Mouse (Mus musculus) heart, postnatal 25 days (tissue): ENCODE data around the gene N4bp1. TPM values are rescaled to one million over a fixed set of nuclear protein-coding genes. Genes with fewer than 3 reads are reported as not detected.

ENCODE experiments used
- DNase-seq: peaks from one replicate; pipeline ENCODE4 v3.0.0; 2022; ENCODE audit warnings: low spot score
- intact Hi-C: fragments of 180-260 bp; cut with DNase I; formaldehyde crosslinking; loops from one replicate; pipeline ENCODE4 v1.15.1; 2025
- total RNA-seq, 2 experiments: library from RNA; stranded (reverse); gene quantifications; 2 replicates each; pipeline ENCODE4 v1.2.3; 2021

N4bp1 gene
- 10 to 100 TPM; 15.7 to 16.9 TPM for total RNA-seq

- intact Hi-C loops: loop anchor here (5.0 kb wide), 2 partner anchors 137 to 262 kb away; partner anchors contain the start of genes Gm10638, Lonp2 and Siah1a
Measured at GRCm38 (mm10) chr8:86884489-86885463, at the start of gene N4bp1. N4bp1 (minus strand) TSS chr8:86885258.

GRCm38 (mm10) chr8:86934841-86935240 is 49.8 kb upstream of the N4bp1 start:
- DNase-seq: no peak
- intact Hi-C loops: loop anchor here (1.0 to 10.0 kb wide), 3 partner anchors 282 to 601 kb away; partner anchors contain the start of gene Cbln1

More at GRCm38 (mm10) chr8:86884489-86885463, at the start of gene N4bp1:
- peak; percentile 85 for DNase-seq

DNA sequence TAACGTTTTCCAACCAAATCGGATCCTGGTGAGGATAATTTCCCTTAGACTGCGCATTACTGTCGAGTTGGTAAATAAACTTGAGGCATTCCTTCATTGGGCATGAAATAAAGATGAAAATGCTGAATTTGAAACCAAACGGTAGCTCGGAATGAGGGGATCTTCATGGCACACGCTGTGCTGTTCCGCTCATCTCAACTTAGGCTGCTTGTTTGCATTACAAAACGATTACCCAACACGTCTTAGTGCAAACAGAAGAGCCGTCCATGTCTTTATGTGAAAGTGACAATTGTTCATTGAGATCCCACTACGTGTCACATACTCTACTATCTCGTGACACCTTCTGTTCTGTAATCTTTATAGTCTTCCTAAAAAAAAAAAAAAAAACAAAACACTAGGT is 49.3 kb upstream of the N4bp1 start:
- intact Hi-C loops: loop anchor here (1.0 to 10.0 kb wide), 3 partner anchors 283 to 602 kb away; partner anchors contain the start of gene Cbln1
- DNase-seq: no peak

DNA sequence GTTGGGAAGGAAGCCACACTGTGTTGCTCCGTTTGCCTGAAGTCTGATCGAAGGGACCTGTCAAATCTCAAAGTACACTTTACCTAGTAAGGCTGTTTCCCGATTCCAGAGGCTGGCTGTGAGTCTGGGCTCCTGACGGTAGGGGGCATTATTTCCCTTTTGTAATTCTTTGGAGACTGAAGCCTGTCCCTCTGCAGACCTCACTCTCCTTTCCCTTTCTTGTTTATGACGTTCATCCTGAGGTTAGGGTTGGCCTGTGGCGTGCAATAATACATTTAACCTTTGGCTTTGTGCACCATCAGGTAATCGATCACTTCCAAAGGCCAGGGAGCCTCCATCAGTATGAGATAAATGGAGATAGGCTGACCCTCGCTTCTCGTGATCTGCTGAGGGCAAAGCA is 48.8 kb upstream of the N4bp1 start:
- intact Hi-C loops: loop anchor here (1.0 to 10.0 kb wide), 3 partner anchors 283 to 602 kb away; partner anchors contain the start of gene Cbln1
- no peak for DNase-seq

GRCm38 (mm10) chr8:86926237-86926636 is 41.2 kb upstream of the N4bp1 start:
- no peak for DNase-seq
- intact Hi-C loops: no loop called here

GRCm38 (mm10) chr8:86923219-86923835 is 38.3 kb upstream of the N4bp1 start:
- no peak for DNase-seq
- intact Hi-C loops: no loop called here

GRCm38 (mm10) chr8:86922673-86923072 is 37.6 kb upstream of the N4bp1 start:
- no peak for DNase-seq
- intact Hi-C loops: no loop called here

GRCm38 (mm10) chr8:86922141-86922540 is 37.1 kb upstream of the N4bp1 start:
- no peak for DNase-seq
- intact Hi-C loops: no loop called here

- no peak for DNase-seq
- intact Hi-C loops: no loop called here
Measured at GRCm38 (mm10) chr8:86920996-86921395, 35.9 kb upstream of the N4bp1 start.

GRCm38 (mm10) chr8:86920455-86920854 is 35.4 kb upstream of the N4bp1 start:
- intact Hi-C loops: no loop called here
- DNase-seq: no peak

GRCm38 (mm10) chr8:86920024-86920423 is 35.0 kb upstream of the N4bp1 start:
- no peak for DNase-seq
- intact Hi-C loops: no loop called here

DNA sequence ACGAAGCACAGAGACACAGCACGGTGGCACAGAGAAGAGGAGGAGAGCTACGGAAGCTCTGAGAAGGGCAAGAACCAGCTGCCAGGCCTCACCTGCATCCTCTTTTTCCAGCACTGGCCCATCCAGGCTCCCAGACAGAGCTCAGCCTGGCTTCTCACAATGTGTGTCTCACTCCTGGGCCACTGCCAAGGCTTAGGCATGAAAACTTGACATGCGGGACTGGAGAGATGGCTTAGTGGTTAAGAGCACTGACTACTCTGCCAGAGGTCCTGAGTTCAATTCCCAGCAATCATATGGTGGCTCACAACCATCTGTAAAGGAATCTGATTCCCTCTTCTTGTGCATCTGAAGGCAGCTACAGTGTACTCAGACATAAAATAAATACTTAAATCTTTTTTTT is 34.2 kb upstream of the N4bp1 start:
- intact Hi-C loops: no loop called here
- no peak for DNase-seq

- intact Hi-C loops: no loop called here
Measured at GRCm38 (mm10) chr8:86918093-86918492, 33.0 kb upstream of the N4bp1 start.

GRCm38 (mm10) chr8:86917689-86918088 is 32.6 kb upstream of the N4bp1 start:
- intact Hi-C loops: no loop called here
- no peak for DNase-seq

More at GRCm38 (mm10) chr8:86918093-86918492, 33.0 kb upstream of the N4bp1 start:
- no peak for DNase-seq

- intact Hi-C loops: no loop called here
- no peak for DNase-seq
Measured at GRCm38 (mm10) chr8:86916369-86916768, 31.3 kb upstream of the N4bp1 start.

- DNase-seq: no peak
- intact Hi-C loops: no loop called here
Measured at GRCm38 (mm10) chr8:86911136-86911535, 26.1 kb upstream of the N4bp1 start.

DNA sequence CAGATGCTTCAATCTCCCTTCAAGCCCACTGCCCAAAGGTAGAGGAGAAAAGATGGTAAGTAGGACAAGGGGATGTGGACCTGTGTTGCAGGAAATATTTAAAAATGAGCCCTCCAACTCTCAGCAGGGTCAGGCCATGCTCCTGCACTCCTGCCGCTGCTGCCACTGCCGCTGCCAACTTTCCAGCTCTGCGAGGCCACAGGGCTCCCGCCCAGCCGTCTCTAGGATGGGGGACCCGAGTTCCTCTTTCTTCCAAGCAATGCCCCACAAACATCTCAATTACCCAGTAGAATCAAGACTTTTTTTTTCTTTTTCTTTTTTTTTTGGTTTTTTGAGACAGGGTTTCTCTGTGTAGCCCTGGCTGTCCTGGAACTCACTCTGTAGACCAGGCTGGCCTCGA is 25.2 kb upstream of the N4bp1 start:
- DNase-seq: no peak
- intact Hi-C loops: no loop called here

- intact Hi-C loops: loop anchor here (5.0 to 10.0 kb wide), 2 partner anchors 321 to 1074 kb away; no protein-coding TSS in a partner anchor
- no peak for DNase-seq
Measured at GRCm38 (mm10) chr8:86908536-86908935, 23.5 kb upstream of the N4bp1 start.

DNA sequence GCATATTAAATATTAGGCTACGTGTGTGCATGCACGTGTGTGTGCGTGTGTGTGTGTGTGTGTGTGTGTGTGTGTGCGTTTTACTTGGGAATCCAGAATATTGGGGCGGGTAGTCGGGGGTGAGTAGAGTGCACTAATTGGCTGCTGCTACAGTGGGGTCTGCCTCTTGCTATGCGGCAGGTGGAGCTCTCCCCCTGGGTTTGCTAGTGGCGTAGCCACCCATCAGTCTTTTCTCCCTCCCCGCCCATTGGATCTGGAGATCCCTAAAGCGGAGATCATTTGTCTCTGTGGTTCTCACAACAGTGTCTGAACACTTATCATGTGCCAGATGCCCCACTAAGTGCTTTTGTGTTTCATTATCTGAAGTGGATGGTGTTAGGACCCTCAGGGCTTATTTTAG is 19.9 kb upstream of the N4bp1 start:
- DNase-seq: no peak
- intact Hi-C loops: loop anchor here (2.0 to 10.0 kb wide), 5 partner anchors 83 to 1070 kb away; no protein-coding TSS in a partner anchor

GRCm38 (mm10) chr8:86903104-86903503 is 18.0 kb upstream of the N4bp1 start:
- DNase-seq: peak; percentile 59
- intact Hi-C loops: loop anchor here (2.0 to 10.0 kb wide), 4 partner anchors 58 to 1068 kb away; no protein-coding TSS in a partner anchor
